Mouse (Mus musculus): ENCODE data around the gene Dnajc30. TPM values are rescaled to one million over a fixed set of nuclear protein-coding genes. Genes with fewer than 3 reads are reported as not detected.

Gene Dnajc30
- 16.1 and 22.3 TPM in 2 replicates for polyA plus RNA-seq (2012; rRNA removed)

DNA sequence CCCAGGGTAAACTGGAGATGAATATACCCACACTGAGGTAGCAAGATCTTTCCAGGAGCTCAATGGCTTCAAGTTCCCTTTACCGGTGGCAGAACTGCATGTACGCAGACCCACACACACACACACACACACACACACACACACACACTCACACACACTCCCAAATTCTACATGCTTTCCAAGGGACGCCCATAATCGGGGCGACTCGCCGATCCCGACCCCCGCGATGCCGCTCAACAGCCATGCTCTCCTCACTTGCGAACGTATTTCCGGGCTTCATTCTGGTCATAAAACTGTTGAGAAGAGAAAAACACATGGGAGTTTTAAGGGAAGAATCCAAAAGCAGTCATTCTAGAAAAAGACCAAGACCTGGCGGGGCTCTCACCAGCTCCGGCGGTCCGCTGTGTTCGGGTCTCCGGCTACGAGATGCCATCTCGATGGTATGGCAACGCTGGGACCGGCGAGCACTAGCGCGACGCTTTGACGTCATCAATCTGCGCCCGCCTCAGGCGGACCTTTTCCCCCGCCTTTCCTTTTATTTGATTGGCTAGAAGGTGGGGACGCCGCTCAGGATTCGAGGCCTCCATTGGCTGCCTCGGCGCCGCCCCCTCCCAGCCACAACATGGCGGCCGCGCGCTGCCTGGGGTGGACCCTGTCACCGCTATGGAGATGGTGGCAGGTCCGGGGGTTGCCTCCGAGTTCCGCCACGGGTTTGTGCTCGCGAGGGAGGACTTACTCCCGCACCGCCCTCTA, at the start of gene Dnajc30:
Gene Dnajc30 (plus strand): TSS at position 574 of the 753 bp plus-strand sequence.

DNA sequence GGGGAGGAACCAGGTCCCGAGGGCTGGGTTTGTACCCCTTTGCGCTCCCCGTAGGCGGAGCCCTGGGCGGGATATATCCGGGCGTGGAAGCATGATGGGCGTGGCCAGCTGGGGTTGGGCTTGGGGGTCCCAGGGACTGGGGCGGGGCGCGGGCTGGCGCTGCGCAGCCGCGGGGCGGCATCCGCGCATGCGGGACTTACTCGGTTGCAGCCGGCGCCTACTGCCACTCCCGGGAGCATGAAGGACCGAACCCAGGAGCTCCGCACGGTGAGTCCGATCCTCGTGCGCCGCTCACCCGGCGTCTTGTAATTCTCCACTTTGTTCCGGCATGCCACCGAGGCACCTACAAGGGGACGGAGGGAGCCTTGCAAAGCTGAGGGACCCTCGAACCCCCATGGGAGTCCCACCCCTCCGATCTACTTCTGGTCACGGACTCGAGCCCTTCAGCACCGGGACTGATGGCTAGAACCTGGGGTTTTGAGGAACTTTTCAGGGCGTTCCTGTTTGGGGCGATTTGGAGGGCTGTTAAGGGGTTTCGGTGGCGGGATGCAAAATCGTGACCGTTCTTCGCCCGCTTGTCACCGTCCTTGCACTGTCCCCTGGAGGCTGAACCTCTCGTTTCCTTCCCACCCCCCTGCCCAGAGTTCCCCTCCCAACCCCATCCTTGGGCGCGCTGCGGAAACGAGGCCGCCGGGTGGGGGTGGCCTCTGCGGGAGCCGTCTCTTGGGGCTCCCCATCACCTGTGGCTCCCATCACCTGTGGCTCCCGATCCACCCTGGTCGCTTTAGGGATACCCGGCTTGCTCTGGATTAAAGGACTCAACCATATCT, 40.4 kb upstream of the Dnajc30 start, which contains the start of gene Stx1a:
Gene Stx1a (plus strand): TSS at position 139 of the 830 bp plus-strand sequence.

GRCm38 (mm10) chr5:135064909-135065446, 976 bp downstream of the Dnajc30 start, which contains the start of gene Bud23:
Gene Bud23, minus strand, starts transcription at chr5:135064959.

GRCm38 (mm10) chr5:135077564-135078481, 13.8 kb downstream of the Dnajc30 start, which contains the start of gene Vps37d:
Gene Vps37d, minus strand, starts transcription at chr5:135078266.

GRCm38 (mm10) chr5:135089653-135090052, 25.7 kb downstream of the Dnajc30 start, which contains the start of gene Mlxipl:
Gene Mlxipl, plus strand, starts transcription at chr5:135089890.

Other genes starting within 250 kb of the Dnajc30 start
- not detected in 2 replicates for gene Tmem270, start 157.5 kb upstream of the Dnajc30 start, polyA plus RNA-seq (2012; rRNA removed)
- 7.1 and 11.9 TPM in 2 replicates for gene Cldn13, start 148.7 kb upstream of the Dnajc30 start, polyA plus RNA-seq (2012; rRNA removed)
- gene Mettl27, start 131.8 kb upstream of the Dnajc30 start, polyA plus RNA-seq (2012; rRNA removed) = 6.1 and 12.3 TPM in 2 replicates
- gene Cldn4, start 117.3 kb upstream of the Dnajc30 start, polyA plus RNA-seq (2012; rRNA removed) = 3.0 and 6.3 TPM in 2 replicates
- 1.2 and 2.8 TPM in 2 replicates for gene Cldn3, start 78.0 kb upstream of the Dnajc30 start, polyA plus RNA-seq (2012; rRNA removed)
- gene Abhd11, start 55.0 kb upstream of the Dnajc30 start, polyA plus RNA-seq (2012; rRNA removed) = 34.8 and 49.6 TPM in 2 replicates
- gene Stx1a, start 40.7 kb upstream of the Dnajc30 start, polyA plus RNA-seq (2012; rRNA removed) = 32.9 and 37.0 TPM in 2 replicates
- 110 and 175 TPM in 2 replicates for gene Bud23, start 757 bp downstream of the Dnajc30 start, polyA plus RNA-seq (2012; rRNA removed)
- 20.8 and 26.8 TPM in 2 replicates for gene Vps37d, start 14.1 kb downstream of the Dnajc30 start, polyA plus RNA-seq (2012; rRNA removed)
- gene Mlxipl, start 25.7 kb downstream of the Dnajc30 start, polyA plus RNA-seq (2012; rRNA removed) = 3.9 and 4.3 TPM in 2 replicates
- gene Tbl2, start 85.5 kb downstream of the Dnajc30 start, polyA plus RNA-seq (2012; rRNA removed) = 18.3 and 18.7 TPM in 2 replicates
- gene Bcl7b, start 104.1 kb downstream of the Dnajc30 start, polyA plus RNA-seq (2012; rRNA removed) = 19.9 and 22.0 TPM in 2 replicates
- gene Baz1b, start 123.1 kb downstream of the Dnajc30 start, polyA plus RNA-seq (2012; rRNA removed) = 107 and 146 TPM in 2 replicates
- 9.1 and 9.6 TPM in 2 replicates for gene Fzd9, start 187.0 kb downstream of the Dnajc30 start, polyA plus RNA-seq (2012; rRNA removed)

Data from central nervous system, embryonic 11.5 days (tissue).